Mouse (Mus musculus) cerebellum, adult 8-10 months (tissue): ENCODE measurements at regions not wholly inside any gene's neighbourhood (a gene's known extent, or its start where the extent isn't known, plus 50 kb on each side); places are given as distances from the start of the nearest gene placed in this dataset.
A peak's percentile ranks its signal among the peaks of the same experiment; 100 is the strongest.

ENCODE experiments used
- DNase-seq: peaks from one replicate; pipeline ENCODE4 v3.0.0; 2022

DNA sequence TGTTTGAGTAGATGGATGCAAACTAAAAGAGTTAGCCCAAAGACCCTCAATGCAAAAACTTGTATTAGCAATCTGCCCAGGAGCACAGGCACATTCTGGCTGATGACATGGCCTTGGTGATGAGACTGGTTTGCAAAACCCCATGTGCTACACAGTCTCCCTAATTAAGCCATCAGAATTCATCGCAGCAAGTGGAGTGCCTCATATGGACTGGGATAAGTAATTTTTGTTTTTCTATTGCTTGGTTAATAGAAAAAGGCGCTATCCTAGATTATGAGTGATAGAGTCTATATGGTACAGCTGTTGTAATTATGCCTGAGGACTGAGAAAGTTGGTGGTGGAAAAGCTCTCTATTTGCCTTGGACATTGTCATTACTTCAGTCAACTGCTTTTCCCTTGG is 155.2 kb upstream of the Robo1 start:
- DNase-seq = no peak

DNA sequence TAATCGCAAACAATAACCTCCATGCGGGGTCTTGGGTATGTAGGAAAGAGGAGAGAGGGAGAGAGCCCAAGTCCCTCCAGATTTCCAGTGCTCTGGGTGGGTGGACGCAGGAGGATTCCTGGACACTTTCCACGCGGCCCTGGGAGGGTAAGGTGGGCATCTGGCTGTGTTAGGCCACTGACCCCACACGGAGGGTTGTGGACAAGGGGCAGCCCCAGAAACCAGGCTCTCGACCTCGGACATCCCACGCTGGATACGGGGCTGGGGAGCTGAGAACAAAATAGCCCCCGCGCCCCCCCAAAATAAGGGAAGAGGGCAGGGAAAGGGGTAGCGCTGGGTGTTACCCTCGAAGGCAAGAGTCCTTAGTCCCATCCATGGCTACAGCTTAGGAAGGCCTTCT is 150.2 kb upstream of the Robo1 start:
- no peak for DNase-seq

DNA sequence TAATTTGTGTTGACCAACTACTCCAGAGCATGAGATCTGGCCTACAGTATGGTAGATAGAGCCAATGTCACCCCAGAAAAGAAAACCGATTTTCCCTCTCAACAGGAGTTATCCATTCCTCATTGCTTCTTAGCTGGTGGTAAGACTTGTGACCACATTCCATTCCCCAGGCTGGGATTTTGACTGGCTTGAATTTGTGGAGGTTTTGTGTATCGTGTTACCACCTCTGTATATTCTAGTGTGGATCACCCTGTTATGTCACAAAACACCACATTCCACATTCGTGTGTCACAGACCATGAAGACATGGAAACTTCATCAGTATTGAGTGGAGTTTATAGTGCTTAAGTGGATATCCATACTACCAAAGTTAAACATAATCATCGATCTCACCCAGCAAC is 148.7 kb upstream of the Robo1 start:
- DNase-seq = no peak

DNA sequence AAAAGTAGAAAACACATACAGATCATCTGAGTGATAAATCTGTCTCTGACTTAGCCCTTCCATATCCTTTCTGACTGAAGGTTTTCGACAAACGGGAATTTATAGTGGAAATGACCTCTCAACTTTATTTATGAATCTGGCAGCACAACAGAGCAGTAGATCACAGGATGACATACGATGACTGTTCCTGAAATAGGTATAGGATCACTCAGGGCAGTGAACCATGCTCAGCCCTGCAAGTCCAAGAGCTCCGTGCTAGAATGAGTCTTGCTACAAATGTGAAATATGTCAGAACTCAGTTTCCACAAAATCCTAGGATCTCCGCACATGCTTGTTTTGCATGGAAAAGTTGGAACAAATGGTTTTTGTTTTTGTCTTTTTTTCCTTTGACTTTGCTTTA is 132.4 kb upstream of the Robo1 start:
- no peak for DNase-seq

DNA sequence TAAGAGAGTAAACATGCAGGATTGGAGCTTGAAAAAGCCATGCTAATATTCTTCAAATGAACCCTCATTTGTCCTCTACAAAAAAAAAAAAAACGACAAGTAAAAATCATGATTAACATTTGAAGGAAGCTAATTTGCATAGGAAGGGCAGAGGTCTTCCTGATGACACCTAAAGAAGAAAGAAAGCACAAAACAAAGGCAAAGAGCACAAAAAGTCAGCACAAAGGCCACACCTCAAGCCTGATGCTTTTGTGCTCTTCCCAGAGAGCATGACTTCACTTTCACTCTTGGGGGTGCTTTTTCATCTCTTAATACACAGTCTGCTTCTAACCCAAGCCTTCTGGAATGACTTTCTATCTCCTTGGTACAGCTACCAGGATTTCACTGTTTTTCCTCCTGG is 113.8 kb upstream of the Robo1 start:
- DNase-seq = no peak

DNA sequence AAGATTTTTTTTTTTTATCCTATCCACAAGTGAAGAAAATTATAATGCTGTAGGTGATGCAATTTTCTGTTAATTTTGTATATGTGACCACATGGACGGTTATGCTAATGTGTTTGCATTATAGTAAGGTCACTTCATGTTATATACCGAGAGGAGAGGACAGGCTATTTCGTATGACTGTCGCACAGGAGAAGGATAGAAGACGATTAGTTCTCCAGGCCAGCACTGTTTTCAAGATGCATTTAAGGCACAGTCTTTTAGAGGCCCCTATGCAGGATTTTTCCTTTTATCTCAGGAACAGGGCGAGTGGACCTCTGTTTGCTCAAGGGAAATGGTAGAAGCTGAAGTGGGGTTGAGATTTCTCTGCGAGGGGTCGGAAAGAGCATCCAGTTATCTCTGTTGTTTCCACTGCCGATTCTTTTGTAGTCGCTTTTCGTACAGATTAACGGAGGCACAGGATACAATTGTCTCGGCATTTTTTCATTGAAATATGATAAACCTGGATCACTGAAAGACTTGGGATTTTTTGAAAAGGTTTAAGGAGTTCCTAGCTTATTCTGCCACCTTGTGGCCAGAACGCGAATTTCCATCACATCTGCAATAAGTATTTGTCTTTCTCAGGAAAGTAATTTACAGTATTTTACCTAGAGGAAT is 92.6 kb upstream of the Robo1 start:
- DNase-seq = peak; percentile 4

DNA sequence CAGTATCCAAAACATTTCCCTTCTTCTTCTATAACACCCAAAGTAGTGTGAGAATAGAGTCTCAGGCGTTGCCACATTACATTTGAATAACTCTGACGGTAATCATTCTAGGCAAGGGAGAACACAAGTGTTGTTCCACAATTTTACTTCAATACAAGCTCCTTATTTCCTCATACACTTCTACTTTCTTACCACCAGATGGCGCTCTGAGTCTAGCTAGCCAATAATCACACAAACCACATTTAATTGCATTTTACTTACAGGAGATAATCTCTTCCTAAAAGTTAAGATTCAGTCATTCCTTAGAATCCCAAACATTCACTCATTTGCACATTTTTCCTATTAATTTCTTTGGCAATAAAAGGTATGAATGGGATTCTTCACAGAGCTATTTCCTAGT is 90.1 kb upstream of the Robo1 start:
- DNase-seq = no peak

DNA sequence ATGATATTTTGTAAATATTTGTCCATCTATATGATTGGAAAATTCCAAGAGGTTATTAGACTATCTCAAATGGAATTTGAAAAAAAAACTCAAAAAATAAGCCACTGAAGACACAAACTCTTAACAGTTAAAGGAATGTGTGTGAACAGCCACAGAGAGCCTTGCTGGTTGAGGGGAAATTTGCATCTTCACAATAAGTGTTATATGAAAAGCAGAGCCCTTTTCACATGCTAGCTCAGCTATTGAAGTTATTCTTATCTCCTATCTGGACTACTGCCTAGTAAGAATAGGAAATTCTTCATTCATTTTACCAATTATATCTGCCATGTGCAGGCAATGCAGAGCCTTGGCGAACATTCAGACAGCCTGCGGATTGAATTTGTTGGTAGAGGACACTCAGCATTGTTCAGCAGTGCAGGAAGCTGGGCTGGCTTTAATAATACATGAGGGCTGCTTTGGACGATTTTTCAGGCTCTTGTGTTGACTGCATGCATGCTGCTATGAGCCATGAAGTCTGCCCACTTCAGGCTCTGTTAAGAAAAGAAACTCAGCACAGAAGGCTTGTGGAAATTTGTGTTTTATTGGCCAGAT is 86.1 kb upstream of the Robo1 start:
- DNase-seq = no peak

DNA sequence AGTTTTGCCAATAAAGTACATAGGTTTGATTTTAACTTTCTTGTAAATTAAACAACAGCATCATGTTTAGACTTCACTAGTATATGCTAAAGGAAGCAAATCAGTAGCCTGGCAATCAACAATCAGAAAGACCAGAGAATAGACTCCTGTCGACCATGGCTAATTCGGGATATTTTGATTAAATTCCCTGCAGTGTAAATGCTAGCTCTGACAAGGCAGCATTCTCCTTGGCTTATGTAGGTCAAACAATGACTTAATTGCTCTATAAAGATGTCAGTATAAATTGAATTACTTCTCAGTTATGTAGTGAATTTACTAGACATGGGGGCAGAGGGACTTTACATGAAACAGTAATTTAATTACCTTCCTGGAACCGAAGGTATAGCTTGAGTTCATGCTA is 84.2 kb upstream of the Robo1 start:
- no peak for DNase-seq

DNA sequence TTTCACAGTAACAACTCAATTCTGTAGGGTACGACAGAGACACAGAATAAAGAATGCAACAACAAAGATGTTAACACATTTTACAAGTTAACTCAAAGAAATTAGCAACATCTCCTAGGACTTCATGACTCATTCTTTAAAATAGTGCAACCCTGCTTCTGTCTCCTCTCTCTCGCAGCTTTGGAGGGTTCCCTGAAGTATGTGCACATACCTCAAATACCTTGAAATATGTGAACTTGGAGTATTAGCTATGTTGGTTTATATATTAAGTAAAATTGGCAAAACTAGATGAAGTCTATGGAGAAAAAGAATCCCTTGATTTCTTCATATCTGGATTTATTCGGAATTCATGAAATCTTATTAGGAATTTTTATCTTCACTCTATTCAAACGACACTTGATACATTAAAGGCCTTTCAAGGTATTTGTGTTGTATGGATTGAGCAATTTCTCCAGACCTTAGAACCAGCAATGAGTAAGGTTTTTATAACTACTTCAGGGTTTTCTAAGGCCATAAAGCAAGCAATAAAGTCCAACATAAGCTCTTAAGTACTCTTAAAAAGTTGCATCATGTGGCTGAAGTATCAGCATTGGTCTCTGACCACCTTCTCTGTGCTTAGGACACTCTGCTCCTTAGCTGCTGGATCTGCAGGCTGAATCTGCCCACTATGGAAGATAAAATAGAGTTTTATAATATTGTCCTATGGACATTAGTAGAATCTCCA is 82.8 kb upstream of the Robo1 start:
- no peak for DNase-seq

DNA sequence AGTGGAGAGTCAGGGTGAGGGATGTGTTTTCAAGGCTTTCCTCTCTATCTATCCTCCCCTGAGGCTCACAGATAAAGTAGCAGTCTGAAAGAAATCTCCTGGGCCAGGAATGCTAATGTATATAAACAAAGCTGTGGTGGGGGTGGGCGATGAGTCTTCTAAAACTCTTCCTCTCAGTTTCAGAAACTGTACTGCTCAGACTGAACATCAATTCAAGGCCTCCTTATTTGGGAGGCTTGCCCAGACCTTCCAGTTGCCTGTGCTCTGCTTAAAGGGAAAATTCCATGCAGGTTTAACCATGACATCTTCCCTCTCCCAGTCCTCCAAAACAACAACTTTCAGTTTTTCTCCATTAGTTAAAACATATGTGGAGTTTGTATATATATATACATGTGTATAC is 73.7 kb upstream of the Robo1 start:
- DNase-seq = no peak

DNA sequence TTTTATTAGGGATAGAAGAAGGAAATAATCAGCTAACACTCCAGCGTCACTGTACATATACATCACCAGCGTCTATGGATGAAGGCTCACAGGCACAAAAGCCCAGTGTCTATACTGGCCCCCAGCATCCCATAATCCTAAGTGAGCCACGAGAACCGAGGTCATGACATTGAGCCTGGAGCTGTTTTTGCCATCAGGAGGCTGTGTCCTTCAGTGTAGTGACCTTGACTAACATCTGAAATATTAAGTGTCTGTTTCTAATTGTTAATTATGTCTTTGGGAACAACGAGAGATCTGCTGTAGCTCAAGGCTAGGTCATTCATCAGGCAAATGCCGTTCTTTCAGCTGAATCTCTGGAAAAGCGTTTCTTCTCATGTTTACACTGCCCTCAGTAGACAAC is 68.5 kb upstream of the Robo1 start:
- no peak for DNase-seq

DNA sequence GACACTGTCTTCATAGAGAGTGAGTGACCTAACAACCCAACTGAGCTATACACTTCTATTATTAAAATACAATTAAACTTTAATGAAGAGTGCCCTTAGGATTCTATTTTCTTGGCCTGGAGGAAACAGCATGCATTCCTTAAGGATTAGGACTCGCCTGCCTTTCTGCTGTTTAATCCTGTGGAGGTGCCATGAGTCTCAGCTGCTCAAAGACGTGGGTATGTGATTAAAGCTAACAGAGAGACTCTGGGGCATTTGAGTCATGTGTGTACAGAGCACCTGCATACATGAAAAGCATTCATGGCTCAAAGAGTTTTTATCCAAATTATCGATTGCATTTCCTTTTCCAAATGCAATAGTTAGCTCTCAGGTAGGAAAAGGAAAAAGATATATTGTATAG is 51.7 kb upstream of the Robo1 start:
- DNase-seq = no peak
